Mouse (Mus musculus) olfactory bulb, adult 2 months (tissue): ENCODE results near the gene Kat2b.

Source experiments
- CTCF ChIP-seq: fragments of 200-500 bp; IDR thresholded peaks from 2 replicates; pipeline ENCODE4 v1.5.1; 2012; ENCODE audit warnings: low read depth, mild to moderate bottlenecking, low read length, moderate library complexity; ENCODE audit not compliant: insufficient read depth
- POLR2A ChIP-seq: fragments of 200-500 bp; IDR thresholded peaks from 2 replicates; pipeline ENCODE4 v1.6.1; 2012; ENCODE audit warnings: mild to moderate bottlenecking, low read depth, low read length, moderate library complexity; ENCODE audit not compliant: insufficient read depth

- no peak for TF ChIP-seq CTCF
- TF ChIP-seq POLR2A: peak; percentile 17
These were observed 863 bp downstream of the Kat2b start for GRCm38 (mm10) chr17:53567346-53568101.
